Mouse (Mus musculus) cerebellum, postnatal 25 days (tissue): Measurements from ENCODE around the gene Gm20594.

ENCODE experiments used
- DNase-seq, 2 experiments: peaks; one replicate each; pipeline ENCODE4 v3.0.0; 2021; ENCODE audit warnings: mixed read lengths in 2 of 2

The Gm20594 gene

DNA sequence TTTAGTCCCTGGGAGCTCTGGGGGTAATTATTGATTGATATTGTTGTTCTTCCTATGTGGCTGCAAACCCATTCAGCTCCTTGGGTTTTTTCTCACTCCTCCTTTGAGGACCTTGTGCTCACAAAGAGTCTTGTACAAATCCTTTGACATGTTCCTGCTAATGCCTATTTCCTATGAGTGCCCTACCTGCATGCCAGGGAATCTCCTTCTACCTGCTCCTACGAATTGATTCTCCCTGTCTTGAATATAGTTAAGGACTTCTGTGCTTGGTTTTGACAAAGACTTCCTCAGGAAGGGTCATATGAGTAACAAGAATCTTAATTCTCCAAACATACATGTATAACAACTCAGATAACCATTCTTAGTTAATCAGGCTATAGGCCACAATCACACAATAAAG, at the start of gene Gm20594:
TSS of gene Gm20594 (plus strand) at position 301 of the 400 bp plus-strand sequence.
- no peak for DNase-seq

GRCm38 (mm10) chr6:79818114-79818513, 398 bp downstream of the Gm20594 start:
- DNase-seq = no peak

- no peak for DNase-seq
These were observed 16.1 kb downstream of the Gm20594 start for GRCm38 (mm10) chr6:79833845-79834244.

DNA sequence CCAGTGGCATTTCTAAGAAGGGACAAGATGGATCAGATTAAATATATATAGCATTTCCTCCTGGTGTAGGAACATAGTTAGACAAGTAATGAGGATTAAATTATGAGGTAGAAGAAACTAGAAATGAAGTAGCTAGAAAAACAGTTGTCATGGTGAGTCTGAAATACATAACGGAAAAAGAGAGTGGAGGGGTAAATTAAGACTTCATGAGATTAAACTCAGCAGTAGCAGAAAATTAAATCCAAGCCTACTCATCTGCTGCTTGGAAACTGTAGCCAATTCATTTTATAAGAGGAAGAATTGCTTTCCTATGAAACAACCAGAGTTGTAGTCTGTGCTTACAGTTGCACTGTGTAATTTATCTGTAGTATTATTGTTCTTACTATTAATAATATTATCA, 29.1 kb downstream of the Gm20594 start:
- DNase-seq = no peak
